Mouse (Mus musculus): ENCODE measurements around the gene Tubb4b. TPM values are rescaled to one million over a fixed set of nuclear protein-coding genes. Genes with fewer than 3 reads are reported as not detected.
A peak's percentile ranks its signal among the peaks of the same experiment; 100 is the strongest.
"Not testable (repeated sequence)": the region's sequence is repeated elsewhere in the genome, so short reads cannot be mapped to it uniquely, and the experiment has no call there.

Tubb4b gene
- total RNA-seq, 2 experiments from 2014 or later = 317 to 329 TPM

- DNase-seq (ENCODE audit: extremely low spot score in 1 of 2, low spot score in 2 of 2) = peak in 1 of 2 experiments; percentile 32
- no peak; the same call in 1 of the 2 replicates for TF ChIP-seq CTCF (IDR thresholded peaks at IDR 0.05)
- Histone ChIP-seq H3K4me3 (peak overlapping the region; percentile 86), H3K27ac (peak overlapping the region; percentile 77)
- intact Hi-C loops (cut with DNase I) = loop anchor here (2.0 kb wide), 2 partner anchors 34 to 70 kb away; no protein-coding TSS in a partner anchor
Measured at GRCm38 (mm10) chr2:25262795-25263622, 38.5 kb upstream of the Tubb4b start.

GRCm38 (mm10) chr2:25262291-25262767 lies 37.8 kb upstream of the Tubb4b start, which contains the start of gene Tprn:
TSS of gene Tprn (plus strand) at chr2:25262618.
- Histone ChIP-seq H3K4me3 (peak within 1 kb of the TSS; percentile 86), H3K27ac (peak within 1 kb of the TSS; percentile 83)
- DNase-seq (ENCODE audit: extremely low spot score in 1 of 2, low spot score in 2 of 2) = peak; percentile 88 to 92
- TF ChIP-seq CTCF (IDR thresholded peaks at IDR 0.05) = no peak; the same call in none of the 2 replicates
- intact Hi-C loops (cut with DNase I) = loop anchor here (2.0 kb wide), 2 partner anchors 34 to 70 kb away; no protein-coding TSS in a partner anchor

GRCm38 (mm10) chr2:25261870-25262269 lies 37.4 kb upstream of the Tubb4b start:
- Histone ChIP-seq H3K27ac (peak overlapping the region; percentile 83), H3K4me3 (peak overlapping the region; percentile 86)
- intact Hi-C loops (cut with DNase I) = loop anchor here (2.0 kb wide), 2 partner anchors 33 to 69 kb away; no protein-coding TSS in a partner anchor
- no peak for DNase-seq (ENCODE audit: extremely low spot score in 1 of 2, low spot score in 2 of 2)
- no peak for TF ChIP-seq CTCF (IDR thresholded peaks at IDR 0.05)

GRCm38 (mm10) chr2:25258887-25259286 lies 34.4 kb upstream of the Tubb4b start:
- no peak for DNase-seq (ENCODE audit: extremely low spot score in 1 of 2, low spot score in 2 of 2)
- intact Hi-C loops (cut with DNase I) = no loop called here
- peak; percentile 57 for TF ChIP-seq CTCF (IDR thresholded peaks at IDR 0.05)
- Histone ChIP-seq H3K4me3 (no peak overlapping the region), H3K27ac (no peak overlapping the region)

- intact Hi-C loops (cut with DNase I); DNase-seq (ENCODE audit: extremely low spot score in 1 of 2, low spot score in 2 of 2); H3K27ac ChIP-seq; H3K4me3 ChIP-seq: not testable (repeated sequence)
Measured at GRCm38 (mm10) chr2:25257250-25257649, 32.7 kb upstream of the Tubb4b start.

GRCm38 (mm10) chr2:25256443-25257109 lies 32.1 kb upstream of the Tubb4b start:
- DNase-seq (ENCODE audit: extremely low spot score in 1 of 2, low spot score in 2 of 2); H3K27ac ChIP-seq; intact Hi-C loops (cut with DNase I): not testable (repeated sequence)

GRCm38 (mm10) chr2:25255284-25255779 lies 30.8 kb upstream of the Tubb4b start, which contains the start of gene Tmem203:
TSS of gene Tmem203 (plus strand) at chr2:25255439.
- H3K4me3 ChIP-seq = peak within 1 kb of the TSS; percentile 71
- intact Hi-C loops (cut with DNase I) = loop anchor here (1.0 to 2.0 kb wide), 2 partner anchors 17 to 63 kb away; partner anchors contain the start of genes Anapc2 and Ssna1
- no peak for TF ChIP-seq CTCF (IDR thresholded peaks at IDR 0.05)
- DNase-seq (ENCODE audit: extremely low spot score in 1 of 2, low spot score in 2 of 2) = peak; percentile 84 to 91
- peak within 1 kb of the TSS; percentile 90 for H3K27ac ChIP-seq

More at GRCm38 (mm10) chr2:25256443-25257109, 32.1 kb upstream of the Tubb4b start:
- TF ChIP-seq CTCF (IDR thresholded peaks at IDR 0.05) = peak; percentile 33
- peak overlapping the region; percentile 71 for H3K4me3 ChIP-seq

GRCm38 (mm10) chr2:25252331-25252730 lies 27.8 kb upstream of the Tubb4b start:
- no peak overlapping the region for H3K27ac ChIP-seq
- H3K4me3 ChIP-seq = no peak overlapping the region
- no peak for DNase-seq (ENCODE audit: extremely low spot score in 1 of 2, low spot score in 2 of 2)
- intact Hi-C loops (cut with DNase I) = loop anchor here (2.0 kb wide), 1 partner anchor 24 kb away; no protein-coding TSS in a partner anchor
- peak; percentile 31 for TF ChIP-seq CTCF (IDR thresholded peaks at IDR 0.05)

GRCm38 (mm10) chr2:25246183-25247072 lies 21.9 kb upstream of the Tubb4b start, which contains the start of gene AL732309.1:
TSS of gene AL732309.1 (minus strand) at chr2:25246863.
- H3K27ac ChIP-seq = no peak within 1 kb of the TSS
- intact Hi-C loops (cut with DNase I) = no loop called here
- no peak within 1 kb of the TSS for H3K4me3 ChIP-seq
- DNase-seq (ENCODE audit: extremely low spot score in 1 of 2, low spot score in 2 of 2) = no peak
- no peak for TF ChIP-seq CTCF (IDR thresholded peaks at IDR 0.05)

GRCm38 (mm10) chr2:25244144-25244543 lies 19.6 kb upstream of the Tubb4b start:
- no peak overlapping the region for H3K4me3 ChIP-seq
- H3K27ac ChIP-seq = no peak overlapping the region
- no peak for DNase-seq (ENCODE audit: extremely low spot score in 1 of 2, low spot score in 2 of 2)
- no peak for TF ChIP-seq CTCF (IDR thresholded peaks at IDR 0.05)
- intact Hi-C loops (cut with DNase I) = no loop called here

Data from left cerebral cortex, adult 2 months (tissue).